Mouse (Mus musculus) limb, embryonic 12.5 days (tissue): ENCODE data around the gene Gm12830. TPM values are rescaled to one million over a fixed set of nuclear protein-coding genes. Genes with fewer than 3 reads are reported as not detected.
A peak's percentile ranks its signal among the peaks of the same experiment; 100 is the strongest.

Source experiments
- ATAC-seq: fragments of 200-750 bp; cut with Nextera tagmentation; 2 replicates; pipeline ENCODE4 v1.8.0; 2017; ENCODE audit warnings: low read depth, moderate TSS enrichment; ENCODE audit not compliant: insufficient number of reproducible peaks, insufficient read depth, low FRiP score, low TSS enrichment
- H3K27ac ChIP-seq: fragments of 300-500 bp; sonication (generic); 2 replicates; pipeline ENCODE4 v1.5.1; 2016; ENCODE audit warnings: mild to moderate bottlenecking, moderate library complexity
- H3K27me3 ChIP-seq: fragments of 300-500 bp; sonication (generic); 2 replicates; pipeline ENCODE4 v1.6.1; 2016; ENCODE audit warnings: mild to moderate bottlenecking, moderate library complexity
- H3K36me3 ChIP-seq: fragments of 300-500 bp; sonication (generic); 2 replicates; pipeline ENCODE4 v1.6.1; 2016; ENCODE audit warnings: mild to moderate bottlenecking, moderate library complexity
- H3K4me1 ChIP-seq: fragments of 300-500 bp; sonication (generic); replicated peaks from 2 replicates; pipeline ENCODE4 v1.6.1; 2016
- H3K4me2 ChIP-seq: fragments of 300-500 bp; sonication (generic); 2 replicates; pipeline ENCODE4 v1.6.1; 2016; ENCODE audit warnings: mild to moderate bottlenecking, moderate library complexity
- H3K4me3 ChIP-seq: fragments of 300-500 bp; sonication (generic); replicated peaks from 2 replicates; pipeline ENCODE4 v1.5.1; 2016; ENCODE audit warnings: mild to moderate bottlenecking
- H3K9ac ChIP-seq: fragments of 300-500 bp; sonication (generic); replicated peaks from 2 replicates; pipeline ENCODE4 v1.6.1; 2016; ENCODE audit warnings: mild to moderate bottlenecking, moderate library complexity
- H3K9me3 ChIP-seq: fragments of 300-500 bp; sonication (generic); 2 replicates; pipeline ENCODE4 v1.6.1; 2016; ENCODE audit warnings: mild to moderate bottlenecking, moderate library complexity
- WGBS: fragments of 180-500 bp; shearing (Covaris S2); methylation state at CpG from one replicate; pipeline ENCODE4 v1.1.7; 2016; 5-methylcytosine and 5-hydroxymethylcytosine counted together
- polyA plus RNA-seq: library from polyadenylated mRNA; unstranded; fragments of >200 nt; fragmentation: Nextera tagmentation; extraction: Ambion mirVana; gene quantifications from 2 replicates; pipeline ENCODE4 v1.2.1, GENCODE M21; 2016

Gm12830 gene
- polyA plus RNA-seq, 1 experiment from 2014 or later = not detected

GRCm38 (mm10) chr4:114902641-114903421, 81.3 kb downstream of the Gm12830 start:
- ATAC-seq = no peak
- H3K4me2 ChIP-seq = peak overlapping the region; percentile 57
- no peak overlapping the region for H3K9ac ChIP-seq
- WGBS = under 1% methylated on average over 39 of the region's 39 CpGs
- H3K4me1 ChIP-seq = peaks cover 19% of the 10 kb centered on the region
- peak overlapping the region; percentile 37 for H3K4me3 ChIP-seq
- H3K27ac ChIP-seq = no peak overlapping the region
- no peaks in the 10 kb centered on the region for H3K36me3 ChIP-seq
- H3K27me3 ChIP-seq = peaks cover 99% of the 10 kb centered on the region
- H3K9me3 ChIP-seq = no peaks in the 10 kb centered on the region

DNA sequence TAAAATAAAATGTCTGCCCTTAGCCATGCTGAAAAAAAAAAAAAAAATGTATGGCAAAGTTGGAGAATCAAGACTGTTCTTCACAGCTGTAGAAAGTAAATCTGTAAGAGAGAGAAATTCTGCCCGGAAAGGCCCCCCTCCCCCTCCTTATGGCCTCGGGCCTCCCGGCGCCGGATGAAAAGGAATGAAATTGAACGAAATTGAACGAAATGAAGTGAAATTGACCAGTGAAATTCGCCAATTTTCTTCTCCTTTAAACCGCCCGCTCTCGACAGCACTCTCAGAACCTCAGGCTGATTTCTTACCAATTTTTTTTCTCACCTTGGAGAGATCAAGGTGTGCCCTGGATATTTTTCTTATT, 81.9 kb downstream of the Gm12830 start:
- no peaks in the 10 kb centered on the region for H3K36me3 ChIP-seq
- H3K4me1 ChIP-seq = peaks cover 23% of the 10 kb centered on the region
- H3K27me3 ChIP-seq = peaks cover 99% of the 10 kb centered on the region
- H3K9me3 ChIP-seq = no peaks in the 10 kb centered on the region
- no peak overlapping the region for H3K4me3 ChIP-seq
- H3K9ac ChIP-seq = no peak overlapping the region
- WGBS = under 1% methylated on average over 11 of the region's 11 CpGs
- no peak overlapping the region for H3K27ac ChIP-seq
- ATAC-seq = no peak
- H3K4me2 ChIP-seq = no peak overlapping the region; the same call in 1 of the 2 replicates

GRCm38 (mm10) chr4:114905501-114905900, 84.0 kb downstream of the Gm12830 start:
- 56% methylated on average over 3 of the region's 3 CpGs for WGBS
- Histone ChIP-seq H3K27ac (no peak overlapping the region), H3K4me3 (no peak overlapping the region)

More at GRCm38 (mm10) chr4:114905501-114905900, 84.0 kb downstream of the Gm12830 start:
- peaks cover 99% of the 10 kb centered on the region for H3K27me3 ChIP-seq
- peaks cover 33% of the 10 kb centered on the region for H3K4me1 ChIP-seq
- H3K4me2 ChIP-seq = peak overlapping the region; percentile 73; the same call in 1 of the 2 replicates
- no peak overlapping the region for H3K9ac ChIP-seq
- H3K9me3 ChIP-seq = no peaks in the 10 kb centered on the region
- no peaks in the 10 kb centered on the region for H3K36me3 ChIP-seq
- no peak for ATAC-seq

Other genes with a start within 250 kb of the Gm12830 start
- 1.4 and 1.9 TPM in 2 replicates for gene Foxd2, start 87.2 kb downstream of the Gm12830 start, polyA plus RNA-seq
- not detected in 2 replicates for gene Foxe3, start 104.3 kb downstream of the Gm12830 start, polyA plus RNA-seq
- 81.8 and 89.3 TPM in 2 replicates for gene Cmpk1, start 165.5 kb downstream of the Gm12830 start, polyA plus RNA-seq
- 16.9 and 20.3 TPM in 2 replicates for gene Stil, start 178.4 kb downstream of the Gm12830 start, polyA plus RNA-seq
- gene Tal1, start 234.7 kb downstream of the Gm12830 start, polyA plus RNA-seq = 1.4 and 1.9 TPM in 2 replicates